Mouse (Mus musculus): ENCODE measurements around the gene Irf2bp2.

DNA sequence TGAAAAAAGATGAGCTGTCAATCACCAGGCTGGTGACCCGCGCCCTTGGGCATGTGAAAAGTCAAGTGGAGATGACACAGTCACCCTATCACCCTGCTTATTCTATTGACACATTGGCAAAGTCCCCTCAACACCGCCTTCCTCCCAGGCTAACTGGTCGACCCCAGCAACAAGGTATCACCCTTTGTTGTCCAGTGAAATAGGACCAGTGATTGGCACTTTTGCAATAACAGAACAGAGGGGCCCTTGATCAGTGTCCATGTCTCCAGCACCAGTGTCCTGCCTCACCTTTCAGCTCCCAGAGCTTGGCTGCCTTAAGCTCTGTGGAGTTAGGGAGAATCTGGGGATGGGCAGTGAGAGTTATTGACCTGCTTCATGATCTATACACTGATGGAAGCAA is 41.9 kb downstream of the Irf2bp2 start:
- TF ChIP-seq GATA1 (IDR thresholded peaks at IDR 0.05; ENCODE audit: borderline replicate concordance, low read length) (no peak), FLI1 (IDR thresholded peaks at IDR 0.05; ENCODE audit: low read length) (no peak)
